Mouse (Mus musculus) ES-Bruce4 (cell line): Measurements from ENCODE around the gene Tenm3. TPM values are rescaled to one million over a fixed set of nuclear protein-coding genes. Genes with fewer than 3 reads are reported as not detected.

Source experiments
- H3K27ac ChIP-seq: 2 replicates; pipeline ENCODE4 v1.5.1; 2012; ENCODE audit warnings: low read length, inconsistent platforms; ENCODE audit not compliant: insufficient read depth
- H3K27me3 ChIP-seq: 2 replicates; pipeline ENCODE4 v1.6.1; 2012; ENCODE audit warnings: mild to moderate bottlenecking, low read length, inconsistent platforms; ENCODE audit not compliant: control insufficient read depth, poor library complexity, insufficient read depth, severe bottlenecking
- H3K36me3 ChIP-seq: 2 replicates; pipeline ENCODE4 v1.6.1; 2012; ENCODE audit warnings: inconsistent platforms, mild to moderate bottlenecking, low read length, moderate library complexity; ENCODE audit not compliant: control insufficient read depth, poor library complexity, insufficient read depth, severe bottlenecking
- H3K4me1 ChIP-seq: one replicate; pipeline ENCODE4 v1.8.1; 2011; ENCODE audit warnings: low read length; ENCODE audit not compliant: control insufficient read depth, insufficient read depth
- H3K4me3 ChIP-seq: 2 replicates; pipeline ENCODE4 v1.5.1; 2011; ENCODE audit warnings: low read depth, mild to moderate bottlenecking, low read length
- H3K9ac ChIP-seq: 2 replicates; pipeline ENCODE4 v1.6.1; 2012; ENCODE audit warnings: low read depth, mild to moderate bottlenecking, inconsistent platforms; ENCODE audit not compliant: poor library complexity, severe bottlenecking
- H3K9me3 ChIP-seq: replicated peaks from 2 replicates; pipeline ENCODE4 v1.6.1; 2012; ENCODE audit warnings: mild to moderate bottlenecking, low read length, inconsistent platforms; ENCODE audit not compliant: control insufficient read depth, poor library complexity, insufficient read depth, severe bottlenecking
- CTCF ChIP-seq: IDR thresholded peaks from one replicate; pipeline ENCODE4 v1.8.1; 2011; ENCODE audit warnings: low read depth, low read length
- EP300 ChIP-seq: IDR thresholded peaks from 2 replicates; pipeline ENCODE4 v1.6.1; 2011; ENCODE audit warnings: low read depth, low read length; ENCODE audit not compliant: insufficient read depth
- POLR2A ChIP-seq: IDR thresholded peaks from one replicate; pipeline ENCODE4 v1.8.1; 2011; ENCODE audit warnings: low read length; ENCODE audit not compliant: insufficient read depth
- polyA plus RNA-seq: library from polyadenylated mRNA; stranded (reverse); fragments of >200 nt; gene quantifications from 2 replicates; pipeline ENCODE4 v1.2.4, GENCODE M21; 2011; ENCODE audit warnings: low read depth; ENCODE audit not compliant: missing spikeins, insufficient read depth, insufficient read length

Tenm3 gene
- polyA plus RNA-seq, 1 experiment = 19.2 TPM

DNA sequence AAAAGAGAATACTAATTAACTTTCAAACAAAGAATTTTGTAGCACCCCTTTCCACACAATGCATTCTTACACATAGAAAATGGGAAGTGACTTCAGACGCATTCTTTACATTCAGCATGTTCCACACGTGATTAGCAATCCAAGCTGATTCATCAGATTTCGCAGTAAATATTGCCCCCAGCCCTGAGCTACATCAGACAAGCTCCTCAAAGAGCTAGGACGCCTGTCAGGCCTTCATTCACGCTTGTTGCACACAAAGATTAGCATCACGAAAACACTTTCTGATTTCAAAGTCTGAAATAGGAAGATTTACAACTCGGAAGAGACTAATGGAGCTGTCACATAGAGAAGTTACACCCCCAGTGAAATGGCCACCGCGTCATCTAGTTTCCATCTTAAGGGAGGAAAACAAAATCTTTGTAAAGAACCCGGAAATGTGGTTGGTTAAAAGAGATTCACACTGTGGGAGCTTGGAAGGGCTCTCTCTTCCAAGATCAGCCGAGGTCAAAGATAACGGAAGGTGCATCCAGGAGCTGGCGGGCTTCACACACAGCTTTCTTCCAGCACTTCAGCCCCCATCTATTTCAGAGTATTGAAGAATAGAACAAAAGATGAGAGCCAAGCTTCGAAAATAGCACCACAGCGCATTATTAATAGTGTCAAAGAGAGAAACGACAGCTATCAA is 406.1 kb downstream of the Tenm3 start:
- H3K27ac ChIP-seq = no peak overlapping the region
- no peaks in the 10 kb centered on the region for H3K27me3 ChIP-seq
- no peak overlapping the region for H3K4me3 ChIP-seq

DNA sequence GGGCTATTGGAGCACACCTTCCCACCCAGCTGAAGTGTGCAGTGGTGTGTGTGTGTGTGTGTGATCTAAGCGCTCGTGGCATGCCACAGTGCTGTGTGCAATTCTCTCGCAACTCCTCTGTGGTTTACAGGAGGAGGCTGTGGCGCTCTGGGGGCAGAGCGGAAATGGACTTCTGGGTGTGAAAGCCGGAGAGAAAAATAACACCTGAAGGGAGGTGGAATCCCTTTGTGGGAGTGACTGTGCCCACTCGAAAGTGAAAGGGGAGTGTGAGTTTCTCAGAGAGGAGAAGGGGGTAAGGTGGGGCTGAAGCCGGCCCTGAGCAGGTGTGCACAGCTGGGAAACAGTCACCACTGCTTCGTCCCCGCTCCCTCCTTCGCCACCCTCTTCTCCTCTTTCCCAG is 418.6 kb downstream of the Tenm3 start:
- no peak overlapping the region for H3K9ac ChIP-seq
- H3K36me3 ChIP-seq = no peaks in the 10 kb centered on the region
- H3K27me3 ChIP-seq = no peaks in the 10 kb centered on the region
- no peak for TF ChIP-seq CTCF
- no peak for TF ChIP-seq POLR2A
- no peak for TF ChIP-seq EP300
- no peak overlapping the region for H3K27ac ChIP-seq
- no peaks in the 10 kb centered on the region for H3K4me1 ChIP-seq
- H3K4me3 ChIP-seq = no peak overlapping the region
- H3K9me3 ChIP-seq = no peaks in the 10 kb centered on the region; the same call in 1 of the 2 replicates

More for the DNA sequence above, 406.1 kb downstream of the Tenm3 start:
- Histone ChIP-seq H3K4me1 (no peaks in the 10 kb centered on the region), H3K36me3 (no peaks in the 10 kb centered on the region), H3K9ac (no peak overlapping the region), H3K9me3 (no peaks in the 10 kb centered on the region; the same call in 1 of the 2 replicates)
- TF ChIP-seq EP300 (no peak), CTCF (no peak), POLR2A (no peak)

DNA sequence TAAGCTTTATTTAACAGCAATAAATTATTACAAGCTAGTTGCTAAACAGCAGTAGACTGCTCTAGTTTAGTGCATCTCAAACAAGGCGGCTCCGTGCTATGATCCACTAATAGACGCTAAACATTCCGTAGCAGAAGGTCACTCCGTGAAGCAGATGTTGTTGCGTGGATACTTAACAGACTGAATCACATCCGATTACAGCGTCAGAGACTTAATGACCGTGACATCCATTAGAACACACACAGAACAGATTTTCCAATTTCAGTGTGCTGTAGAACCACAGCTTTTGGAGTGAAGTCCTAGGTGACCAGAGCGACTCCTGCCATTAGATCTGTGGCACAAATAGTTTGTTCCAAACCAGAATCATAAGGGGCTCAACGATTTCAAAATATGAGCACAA is 426.0 kb downstream of the Tenm3 start:
- H3K27me3 ChIP-seq = no peaks in the 10 kb centered on the region
- no peaks in the 10 kb centered on the region for H3K4me1 ChIP-seq
- no peak overlapping the region for H3K27ac ChIP-seq
- H3K9ac ChIP-seq = no peak overlapping the region
- H3K4me3 ChIP-seq = no peak overlapping the region
- no peaks in the 10 kb centered on the region for H3K36me3 ChIP-seq
- TF ChIP-seq EP300 (no peak), POLR2A (no peak), CTCF (no peak)
- no peaks in the 10 kb centered on the region for H3K9me3 ChIP-seq

DNA sequence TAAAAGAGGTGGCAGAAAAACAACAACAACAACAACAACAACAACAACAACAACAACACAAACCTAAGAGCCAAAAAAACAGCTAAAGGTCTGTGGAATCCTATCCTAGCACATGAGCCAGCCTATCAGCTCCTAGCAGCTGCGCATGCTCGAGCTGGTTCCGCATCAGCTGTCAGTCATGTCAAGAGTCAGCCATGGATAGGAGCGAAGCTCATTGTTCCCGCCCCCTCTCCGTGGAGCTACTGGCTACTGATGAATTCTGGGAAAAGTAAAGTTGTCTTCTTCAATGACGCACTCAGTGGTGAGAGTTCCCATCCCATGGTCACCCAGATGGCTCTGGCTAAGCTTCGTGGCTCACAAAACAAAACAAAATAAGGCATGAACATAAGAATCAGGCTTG is 432.8 kb downstream of the Tenm3 start:
- H3K27me3 ChIP-seq = no peaks in the 10 kb centered on the region
- H3K9me3 ChIP-seq = peaks cover 6% of the 10 kb centered on the region
- no peak overlapping the region for H3K27ac ChIP-seq
- no peaks in the 10 kb centered on the region for H3K36me3 ChIP-seq
- H3K4me3 ChIP-seq = no peak overlapping the region
- TF ChIP-seq CTCF = no peak
- TF ChIP-seq POLR2A = no peak
- TF ChIP-seq EP300 = no peak
- no peaks in the 10 kb centered on the region for H3K4me1 ChIP-seq
- no peak overlapping the region for H3K9ac ChIP-seq

DNA sequence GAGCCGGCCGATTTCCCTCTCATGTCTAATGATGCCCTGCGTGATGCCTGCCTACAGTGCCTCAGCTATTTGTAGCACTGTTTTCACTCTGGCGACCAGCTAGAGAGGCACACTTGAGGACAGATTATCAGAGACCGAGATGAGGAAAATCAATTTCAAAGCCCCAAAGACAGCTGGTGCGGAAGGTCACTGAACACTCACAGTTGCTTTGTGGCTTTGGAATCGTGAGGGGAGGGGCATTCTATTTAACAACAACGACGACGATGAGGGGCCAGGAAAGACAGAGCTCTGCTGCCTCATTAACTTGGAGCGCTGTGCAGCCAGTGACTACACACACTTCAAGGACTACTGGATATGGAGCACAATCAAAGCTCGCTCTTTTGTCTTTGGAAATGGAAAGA is 443.2 kb downstream of the Tenm3 start:
- H3K9ac ChIP-seq = no peak overlapping the region
- no peak overlapping the region for H3K27ac ChIP-seq
- no peak overlapping the region for H3K4me3 ChIP-seq
- no peaks in the 10 kb centered on the region for H3K36me3 ChIP-seq
- TF ChIP-seq CTCF (no peak), POLR2A (no peak), EP300 (no peak)
- no peaks in the 10 kb centered on the region for H3K27me3 ChIP-seq
- H3K4me1 ChIP-seq = no peaks in the 10 kb centered on the region
- H3K9me3 ChIP-seq = no peaks in the 10 kb centered on the region

DNA sequence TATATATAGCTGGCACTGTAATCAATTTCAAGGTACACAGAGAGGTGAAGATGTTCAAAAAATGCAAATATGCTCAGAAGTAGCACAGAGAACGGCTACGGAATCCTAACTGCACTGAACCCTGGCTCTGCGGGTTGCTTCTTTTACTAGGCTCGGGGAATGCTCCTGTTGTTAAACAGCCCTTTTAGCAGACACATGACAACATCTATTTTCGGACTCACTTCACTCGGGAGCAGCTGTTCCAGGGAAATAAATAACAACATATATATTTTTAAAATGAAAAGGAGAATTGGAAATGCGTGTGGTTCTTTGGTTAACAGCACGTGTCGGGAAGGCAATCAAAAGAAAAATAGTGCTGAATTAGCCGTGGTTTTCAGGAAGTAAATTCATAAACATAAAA is 457.9 kb downstream of the Tenm3 start:
- Histone ChIP-seq H3K9me3 (no peaks in the 10 kb centered on the region), H3K4me3 (no peak overlapping the region), H3K27ac (no peak overlapping the region), H3K27me3 (no peaks in the 10 kb centered on the region), H3K36me3 (no peaks in the 10 kb centered on the region; the same call in 1 of the 2 replicates), H3K9ac (no peak overlapping the region), H3K4me1 (no peaks in the 10 kb centered on the region)
- TF ChIP-seq EP300 (no peak), CTCF (no peak), POLR2A (no peak)
